Mouse (Mus musculus): Measurements from ENCODE around the gene Doc2a.

DNA sequence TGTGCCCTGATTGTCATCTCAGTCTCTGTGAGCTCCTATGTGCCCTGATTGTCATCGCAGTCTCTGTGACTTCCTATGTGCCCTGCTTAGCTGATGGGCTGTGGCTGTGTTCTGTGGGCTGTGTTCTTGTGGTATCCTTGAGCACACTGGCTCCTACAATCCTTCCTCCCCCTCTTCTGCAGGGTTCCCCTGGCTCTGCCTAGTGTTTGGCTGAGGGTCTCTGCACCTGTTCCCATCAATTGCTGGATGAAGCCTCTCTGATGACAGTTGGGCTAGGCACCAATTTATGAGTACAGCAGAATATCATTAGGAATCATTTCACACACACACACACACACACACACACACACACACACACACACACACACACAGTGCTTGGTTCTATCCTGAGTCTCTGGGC, 13.9 kb upstream of the Doc2a start:
- TF ChIP-seq CTCF (IDR thresholded peaks at IDR 0.05) (no peak), POLR2A (IDR thresholded peaks at IDR 0.05; ENCODE audit: insufficient read depth, low read depth, low read length) (no peak)
